Mouse (Mus musculus): Measurements from ENCODE around the gene Pacsin2. TPM values are rescaled to one million over a fixed set of nuclear protein-coding genes. Genes with fewer than 3 reads are reported as not detected.
"Not testable (repeated sequence)": the region's sequence is repeated elsewhere in the genome, so short reads cannot be mapped to it uniquely, and the experiment has no call there.

The Pacsin2 gene
- polyA plus RNA-seq, 1 experiment from 2014 or later = 43.2 TPM

DNA sequence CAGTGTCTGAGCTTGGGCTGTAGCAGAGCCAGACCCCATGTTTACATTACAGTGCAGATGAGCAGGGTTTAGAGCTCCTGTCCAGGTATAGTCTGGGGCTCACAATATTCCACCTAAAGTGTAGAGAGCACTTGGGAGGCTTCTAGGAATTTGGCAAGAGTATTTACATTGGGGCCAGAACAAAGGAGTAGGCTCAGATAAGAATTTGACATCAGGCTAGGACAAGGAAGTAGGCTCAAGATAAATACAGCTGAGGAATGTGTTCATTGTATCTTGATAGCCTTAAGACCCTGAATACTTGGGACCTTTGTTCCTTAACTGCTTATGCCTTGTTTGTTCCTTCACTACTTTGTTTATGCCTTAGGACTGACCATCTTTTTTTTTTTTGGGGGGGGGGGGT lies 90.3 kb downstream of the Pacsin2 start:
- H3K27me3 ChIP-seq (ENCODE audit: control insufficient read depth, insufficient read depth, low read length) = no peaks in the 10 kb centered on the region
- no peaks in the 10 kb centered on the region for H3K9me3 ChIP-seq (ENCODE audit: control insufficient read depth, low read length)
- no peak for ATAC-seq (ENCODE audit: low FRiP score)
- H3K9ac ChIP-seq (ENCODE audit: low read depth, low read length) = no peak overlapping the region
- H3K4me3 ChIP-seq (ENCODE audit: low read depth, low read length) = no peak overlapping the region
- no peak overlapping the region for H3K27ac ChIP-seq (ENCODE audit: low read depth, low read length)
- H3K4me2 ChIP-seq (replicated peaks; ENCODE audit: low read depth, low read length) = no peak overlapping the region
- H3K36me3 ChIP-seq (ENCODE audit: control insufficient read depth, insufficient read depth, low read length) = no peaks in the 10 kb centered on the region
- no peak for DNase-seq (ENCODE audit: low spot score)
- no peaks in the 10 kb centered on the region for H3K4me1 ChIP-seq (replicated peaks; ENCODE audit: control insufficient read depth, insufficient read depth, low read length)

DNA sequence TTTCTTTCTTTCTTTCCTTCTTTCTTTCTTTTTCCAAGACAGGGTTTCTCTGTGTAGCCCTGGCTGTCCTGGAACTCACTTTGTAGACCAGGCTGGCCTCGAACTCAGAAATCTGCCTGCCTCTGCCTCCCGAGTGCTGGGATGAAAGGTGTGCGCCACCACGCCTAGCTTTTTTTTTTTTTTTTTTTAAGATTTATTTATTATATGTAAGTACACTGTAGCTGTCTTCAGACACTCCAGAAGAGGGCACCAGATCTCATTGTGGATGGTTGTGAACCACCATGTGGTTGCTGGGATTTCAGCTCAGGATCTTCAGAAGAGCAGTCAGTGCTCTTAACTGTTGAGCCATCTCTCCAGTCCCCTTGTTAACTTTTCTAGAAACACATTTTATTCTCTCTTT lies 95.7 kb downstream of the Pacsin2 start:
- H3K36me3 ChIP-seq (ENCODE audit: control insufficient read depth, insufficient read depth, low read length); DNase-seq (ENCODE audit: low spot score); H3K9ac ChIP-seq (ENCODE audit: low read depth, low read length); H3K4me2 ChIP-seq (replicated peaks; ENCODE audit: low read depth, low read length); H3K27ac ChIP-seq (ENCODE audit: low read depth, low read length); ATAC-seq (ENCODE audit: low FRiP score); H3K4me3 ChIP-seq (ENCODE audit: low read depth, low read length); H3K9me3 ChIP-seq (ENCODE audit: control insufficient read depth, low read length); H3K4me1 ChIP-seq (replicated peaks; ENCODE audit: control insufficient read depth, insufficient read depth, low read length); H3K27me3 ChIP-seq (ENCODE audit: control insufficient read depth, insufficient read depth, low read length): not testable (repeated sequence)
- WGBS = 100% methylated on average over 1 of the region's 4 CpGs

DNA sequence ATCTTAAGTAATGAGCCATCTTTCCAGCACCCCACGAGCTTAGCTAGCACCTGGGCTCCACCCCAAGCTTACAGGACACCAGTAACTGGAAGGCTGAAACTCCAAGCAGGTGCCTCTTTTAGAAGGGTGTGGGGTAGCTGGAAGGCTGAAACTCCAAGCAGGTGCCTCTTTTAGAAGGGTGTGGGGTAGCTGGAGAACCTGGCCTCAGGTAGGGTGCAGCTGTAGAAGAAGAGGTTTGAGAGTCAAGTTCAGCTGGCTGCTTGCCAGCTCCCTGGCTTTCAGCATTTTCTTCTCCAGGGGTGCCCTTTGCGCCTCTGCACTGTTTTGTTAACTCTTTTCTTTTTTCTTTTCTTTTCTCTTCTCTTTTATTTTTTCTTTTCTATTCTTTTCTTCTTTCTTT lies 96.1 kb downstream of the Pacsin2 start:
- 98% methylated on average over 2 of the region's 2 CpGs for WGBS
- Histone ChIP-seq H3K36me3 (ENCODE audit: control insufficient read depth, insufficient read depth, low read length) (no peaks in the 10 kb centered on the region), H3K27ac (ENCODE audit: low read depth, low read length) (no peak overlapping the region), H3K9ac (ENCODE audit: low read depth, low read length) (no peak overlapping the region), H3K27me3 (ENCODE audit: control insufficient read depth, insufficient read depth, low read length) (peaks cover 2% of the 10 kb centered on the region; the same call in 1 of the 2 replicates), H3K9me3 (ENCODE audit: control insufficient read depth, low read length) (no peaks in the 10 kb centered on the region), H3K4me3 (ENCODE audit: low read depth, low read length) (no peak overlapping the region), H3K4me2 (replicated peaks; ENCODE audit: low read depth, low read length) (no peak overlapping the region), H3K4me1 (replicated peaks; ENCODE audit: control insufficient read depth, insufficient read depth, low read length) (no peaks in the 10 kb centered on the region)
- ATAC-seq (ENCODE audit: low FRiP score) = no peak
- DNase-seq (ENCODE audit: low spot score) = no peak

DNA sequence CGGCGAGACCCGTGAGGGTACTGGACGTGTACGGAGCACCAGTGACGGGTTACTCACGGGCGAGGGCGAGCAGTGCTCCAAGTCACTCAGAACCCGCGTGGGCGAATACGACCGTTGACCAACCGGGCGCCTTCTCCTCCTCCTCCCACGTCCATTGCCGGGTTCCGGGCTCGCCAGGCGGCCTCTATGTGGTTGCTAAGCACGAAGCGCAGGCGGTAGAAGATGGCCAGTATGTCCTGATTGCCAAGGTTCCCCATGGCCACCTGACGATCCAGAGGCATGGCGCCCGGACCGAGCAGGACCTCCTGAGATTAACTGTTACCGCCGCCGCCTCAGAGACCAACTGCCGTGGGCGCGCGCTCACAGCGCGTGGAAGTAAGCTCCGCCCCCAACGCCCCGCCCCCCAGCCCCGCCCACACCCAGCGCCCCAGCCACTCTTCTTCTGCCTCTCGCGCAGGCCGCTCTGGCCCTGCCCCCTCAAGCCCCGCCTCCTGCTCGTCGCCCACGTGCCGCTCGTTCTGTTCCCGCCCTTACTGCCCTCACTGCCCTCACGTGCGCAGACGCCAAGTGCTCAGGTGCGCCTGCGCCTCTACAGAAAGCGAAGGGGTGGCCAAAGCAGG lies 97.4 kb downstream of the Pacsin2 start:
- DNase-seq (ENCODE audit: low spot score) = peak; percentile 58
- Histone ChIP-seq H3K4me3 (ENCODE audit: low read depth, low read length) (peak overlapping the region; percentile 4), H3K27me3 (ENCODE audit: control insufficient read depth, insufficient read depth, low read length) (peaks cover 2% of the 10 kb centered on the region; the same call in 1 of the 2 replicates), H3K4me1 (replicated peaks; ENCODE audit: control insufficient read depth, insufficient read depth, low read length) (no peaks in the 10 kb centered on the region), H3K9me3 (ENCODE audit: control insufficient read depth, low read length) (no peaks in the 10 kb centered on the region), H3K36me3 (ENCODE audit: control insufficient read depth, insufficient read depth, low read length) (no peaks in the 10 kb centered on the region), H3K9ac (ENCODE audit: low read depth, low read length) (no peak overlapping the region), H3K4me2 (replicated peaks; ENCODE audit: low read depth, low read length) (peak overlapping the region; percentile 43), H3K27ac (ENCODE audit: low read depth, low read length) (no peak overlapping the region)
- 30% methylated on average over 51 of the region's 58 CpGs for WGBS
- ATAC-seq (ENCODE audit: low FRiP score) = peak; percentile 54

DNA sequence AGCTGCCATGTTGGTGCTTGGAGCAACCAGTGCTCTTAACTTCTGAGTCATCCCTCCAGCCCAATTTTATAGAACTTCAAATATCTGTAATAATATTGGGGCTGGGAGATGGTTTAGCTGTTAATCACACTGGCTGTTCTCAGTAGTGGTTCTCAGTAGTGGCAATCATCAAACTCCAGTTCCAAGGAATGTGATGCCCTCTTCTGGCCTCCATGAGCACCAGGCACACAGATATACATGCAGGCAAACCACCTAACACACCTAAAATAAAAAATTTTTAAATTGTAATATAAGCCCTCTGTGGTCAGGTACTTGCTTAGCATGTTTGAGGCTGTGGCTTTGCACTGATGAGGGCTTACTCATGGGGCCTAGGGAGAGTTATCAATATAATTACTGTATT lies 98.7 kb downstream of the Pacsin2 start:
- Histone ChIP-seq H3K36me3 (ENCODE audit: control insufficient read depth, insufficient read depth, low read length) (no peaks in the 10 kb centered on the region), H3K4me3 (ENCODE audit: low read depth, low read length) (no peak overlapping the region), H3K4me2 (replicated peaks; ENCODE audit: low read depth, low read length) (no peak overlapping the region), H3K4me1 (replicated peaks; ENCODE audit: control insufficient read depth, insufficient read depth, low read length) (no peaks in the 10 kb centered on the region), H3K27ac (ENCODE audit: low read depth, low read length) (no peak overlapping the region), H3K9ac (ENCODE audit: low read depth, low read length) (no peak overlapping the region), H3K27me3 (ENCODE audit: control insufficient read depth, insufficient read depth, low read length) (peaks cover 2% of the 10 kb centered on the region; the same call in 1 of the 2 replicates), H3K9me3 (ENCODE audit: control insufficient read depth, low read length) (no peaks in the 10 kb centered on the region)
- DNase-seq (ENCODE audit: low spot score) (no peak), ATAC-seq (ENCODE audit: low FRiP score) (no peak)

DNA sequence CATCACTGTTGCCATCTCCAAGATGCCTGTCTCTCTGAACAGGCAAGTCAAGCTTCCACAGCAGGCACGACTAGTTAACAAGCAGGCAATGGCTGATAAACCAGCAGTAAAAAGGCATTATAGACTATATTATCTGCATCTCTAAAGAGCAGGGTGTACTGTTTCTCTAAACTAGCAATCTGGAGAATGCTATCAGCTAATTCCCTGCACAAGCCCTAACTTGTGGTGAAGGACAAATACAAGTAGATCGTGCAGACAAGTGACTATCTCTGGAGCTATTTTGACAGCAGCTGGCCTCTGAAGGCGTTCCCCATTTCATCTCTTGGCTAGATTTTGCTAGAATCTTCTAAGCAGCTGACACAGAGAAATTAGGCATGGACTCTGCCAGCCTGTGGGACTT lies 100.2 kb downstream of the Pacsin2 start:
- peaks cover 2% of the 10 kb centered on the region; the same call in 1 of the 2 replicates for H3K27me3 ChIP-seq (ENCODE audit: control insufficient read depth, insufficient read depth, low read length)
- no peak overlapping the region for H3K9ac ChIP-seq (ENCODE audit: low read depth, low read length)
- H3K9me3 ChIP-seq (ENCODE audit: control insufficient read depth, low read length) = no peaks in the 10 kb centered on the region
- no peak overlapping the region for H3K4me3 ChIP-seq (ENCODE audit: low read depth, low read length)
- no peak for ATAC-seq (ENCODE audit: low FRiP score)
- DNase-seq (ENCODE audit: low spot score) = no peak
- no peak overlapping the region for H3K27ac ChIP-seq (ENCODE audit: low read depth, low read length)
- H3K36me3 ChIP-seq (ENCODE audit: control insufficient read depth, insufficient read depth, low read length) = no peaks in the 10 kb centered on the region
- H3K4me1 ChIP-seq (replicated peaks; ENCODE audit: control insufficient read depth, insufficient read depth, low read length) = no peaks in the 10 kb centered on the region
- WGBS = 76% methylated on average over 3 of the region's 3 CpGs
- no peak overlapping the region for H3K4me2 ChIP-seq (replicated peaks; ENCODE audit: low read depth, low read length)

DNA sequence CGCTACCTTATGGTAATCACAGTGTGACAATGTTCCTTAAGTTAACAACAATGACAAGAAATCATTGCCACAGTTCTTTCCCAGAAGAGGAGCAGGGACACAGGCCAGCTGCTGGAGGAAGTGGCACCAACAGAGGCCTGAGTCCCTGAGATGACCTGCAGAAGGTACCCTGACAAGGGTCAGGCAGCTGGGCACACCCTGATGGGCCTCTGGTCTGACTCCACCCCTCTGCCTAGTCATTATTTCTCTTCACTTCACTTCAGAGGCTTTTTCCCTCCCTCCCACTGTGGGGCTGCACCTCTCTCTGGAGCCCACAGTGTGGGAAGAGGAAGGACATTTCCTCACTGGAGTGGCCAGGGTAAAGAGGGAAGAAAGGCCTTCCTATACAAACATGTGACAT lies 101.6 kb downstream of the Pacsin2 start:
- WGBS = 77% methylated on average over 1 of the region's 1 CpGs
- not testable (repeated sequence) for H3K9me3 ChIP-seq (ENCODE audit: control insufficient read depth, low read length)

DNA sequence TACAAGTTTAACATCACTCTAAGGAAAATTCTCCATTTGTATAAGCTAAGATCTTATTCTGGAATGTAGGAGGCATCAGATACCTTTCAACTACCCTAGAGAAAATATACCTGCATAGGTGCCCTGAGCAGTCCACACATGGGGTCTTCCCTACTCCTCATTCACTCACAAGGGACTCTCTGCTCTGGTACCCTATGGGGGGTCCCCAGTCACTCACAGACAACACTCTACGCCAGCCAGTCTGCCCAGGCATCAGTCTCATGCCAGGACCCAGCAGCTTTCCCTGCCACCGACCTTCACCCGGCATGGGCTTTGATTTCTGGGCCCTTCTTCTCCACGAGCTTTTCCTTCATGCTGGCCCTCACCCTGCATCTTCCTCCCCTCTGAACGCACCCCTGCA lies 103.5 kb downstream of the Pacsin2 start:
- H3K9me3 ChIP-seq (ENCODE audit: control insufficient read depth, low read length); DNase-seq (ENCODE audit: low spot score); H3K9ac ChIP-seq (ENCODE audit: low read depth, low read length); H3K4me1 ChIP-seq (replicated peaks; ENCODE audit: control insufficient read depth, insufficient read depth, low read length); H3K4me2 ChIP-seq (replicated peaks; ENCODE audit: low read depth, low read length); H3K27ac ChIP-seq (ENCODE audit: low read depth, low read length); H3K36me3 ChIP-seq (ENCODE audit: control insufficient read depth, insufficient read depth, low read length); H3K4me3 ChIP-seq (ENCODE audit: low read depth, low read length); H3K27me3 ChIP-seq (ENCODE audit: control insufficient read depth, insufficient read depth, low read length); ATAC-seq (ENCODE audit: low FRiP score): not testable (repeated sequence)
- WGBS = 64% methylated on average over 5 of the region's 5 CpGs

More for the DNA sequence above, 101.6 kb downstream of the Pacsin2 start:
- not testable (repeated sequence) for H3K27ac ChIP-seq (ENCODE audit: low read depth, low read length); H3K4me2 ChIP-seq (replicated peaks; ENCODE audit: low read depth, low read length); H3K4me1 ChIP-seq (replicated peaks; ENCODE audit: control insufficient read depth, insufficient read depth, low read length); H3K4me3 ChIP-seq (ENCODE audit: low read depth, low read length); H3K9ac ChIP-seq (ENCODE audit: low read depth, low read length); DNase-seq (ENCODE audit: low spot score); H3K27me3 ChIP-seq (ENCODE audit: control insufficient read depth, insufficient read depth, low read length); H3K36me3 ChIP-seq (ENCODE audit: control insufficient read depth, insufficient read depth, low read length); ATAC-seq (ENCODE audit: low FRiP score)

DNA sequence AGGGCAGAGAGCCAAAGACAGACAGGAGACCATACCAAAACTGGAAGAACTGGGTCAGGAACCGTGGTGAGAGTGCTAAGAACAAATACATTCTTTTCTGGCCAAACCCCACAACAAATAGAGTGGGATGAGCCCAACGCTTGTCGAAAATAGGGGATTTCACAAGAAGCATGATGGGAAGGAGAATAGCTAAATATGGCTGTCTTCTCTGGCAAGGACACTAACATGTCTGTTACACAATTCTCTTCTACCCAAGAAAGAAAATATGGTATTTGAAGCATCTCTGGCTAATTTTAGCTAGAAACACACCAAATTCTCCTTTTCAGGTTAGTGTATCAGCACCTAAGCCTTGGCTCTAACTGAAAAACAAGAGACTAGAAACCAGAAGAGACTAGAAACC lies 104.3 kb downstream of the Pacsin2 start:
- WGBS = 81% methylated on average over 3 of the region's 3 CpGs
- Histone ChIP-seq H3K27me3 (ENCODE audit: control insufficient read depth, insufficient read depth, low read length) (no peaks in the 10 kb centered on the region), H3K27ac (ENCODE audit: low read depth, low read length) (no peak overlapping the region), H3K36me3 (ENCODE audit: control insufficient read depth, insufficient read depth, low read length) (no peaks in the 10 kb centered on the region), H3K4me1 (replicated peaks; ENCODE audit: control insufficient read depth, insufficient read depth, low read length) (no peaks in the 10 kb centered on the region), H3K4me3 (ENCODE audit: low read depth, low read length) (no peak overlapping the region), H3K4me2 (replicated peaks; ENCODE audit: low read depth, low read length) (no peak overlapping the region), H3K9ac (ENCODE audit: low read depth, low read length) (no peak overlapping the region), H3K9me3 (ENCODE audit: control insufficient read depth, low read length) (no peaks in the 10 kb centered on the region)
- no peak for DNase-seq (ENCODE audit: low spot score)
- ATAC-seq (ENCODE audit: low FRiP score) = no peak
